Mouse (Mus musculus) leukemia stem cell, adult 10-12 weeks (primary cell): Measurements from ENCODE around the gene Olfr1457. TPM values are rescaled to one million over a fixed set of nuclear protein-coding genes. Genes with fewer than 3 reads are reported as not detected.

Source experiments
- polyA plus RNA-seq: library from polyadenylated mRNA; stranded (reverse); fragments of >175 nt; gene quantifications from 2 replicates; pipeline ENCODE4 v1.2.3, GENCODE M21; 2012; ENCODE audit warnings: low replicate concordance

Olfr1457 gene
- not detected in 2 replicates for polyA plus RNA-seq

DNA sequence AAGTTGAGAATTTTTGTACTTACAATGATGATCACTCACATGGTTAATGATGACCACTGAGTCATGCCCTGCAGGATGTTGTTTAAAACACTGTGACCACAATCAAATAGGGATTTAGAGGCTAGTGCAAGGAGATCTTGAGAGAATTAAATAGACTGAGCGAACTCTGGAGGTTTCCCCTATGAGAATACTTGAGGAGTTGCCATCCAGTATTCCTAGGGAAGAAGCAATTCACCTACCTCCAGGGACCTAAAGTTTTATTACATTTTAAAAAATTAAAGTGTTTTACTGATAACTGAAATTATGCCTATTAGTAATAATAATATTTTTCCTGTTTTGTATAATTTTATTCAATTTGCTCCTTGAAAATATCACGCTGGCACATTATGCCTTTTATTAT lies at the start of gene Olfr1457:
Gene Olfr1457 (minus strand): TSS at position 101 of the 400 bp plus-strand sequence.

DNA sequence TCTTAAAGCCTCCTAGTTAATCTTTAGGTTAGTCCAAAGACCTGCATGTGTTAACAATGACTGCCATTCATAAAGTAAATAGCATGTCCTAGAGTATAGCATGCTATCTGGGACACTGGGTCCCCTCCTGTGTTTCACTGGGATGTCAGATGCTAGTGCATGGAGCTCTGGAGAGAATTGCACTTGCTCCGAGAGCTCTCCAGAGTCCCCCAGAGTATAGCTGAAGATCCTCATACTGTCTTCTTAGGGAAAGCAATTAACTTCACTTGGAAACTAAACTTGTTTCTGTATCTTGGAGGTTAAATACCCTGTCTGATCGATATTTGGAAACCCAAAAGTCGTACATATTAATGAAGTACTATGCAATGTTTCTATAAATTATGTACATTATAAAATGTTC lies 9.0 kb upstream of the Olfr1457 start, which contains the start of gene Olfr1458:
Gene Olfr1458 (minus strand): TSS at position 101 of the 400 bp plus-strand sequence.

DNA sequence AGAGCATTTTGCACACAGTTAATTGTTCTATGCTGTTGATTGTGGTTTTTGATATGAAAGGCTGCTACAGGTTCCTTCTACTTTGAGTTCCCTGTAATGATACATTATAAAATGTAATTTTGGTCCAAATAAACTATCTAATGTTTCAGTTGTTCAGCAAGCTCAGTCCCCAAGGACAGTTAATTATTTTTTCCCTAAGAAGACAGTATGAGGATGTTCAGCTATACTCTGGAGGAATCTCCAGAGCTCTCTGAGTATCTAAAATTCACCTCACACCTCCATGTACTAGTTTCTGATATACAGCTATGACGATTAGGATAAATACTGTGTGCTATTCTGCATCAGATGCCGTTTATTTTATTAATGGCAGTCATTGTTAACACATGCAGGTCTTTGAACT lies 37.4 kb downstream of the Olfr1457 start, which contains the start of gene Olfr1454:
Gene Olfr1454 (plus strand): TSS at position 301 of the 400 bp plus-strand sequence.

Other genes starting within 250 kb of the Olfr1457 start
- gene Olfr1444, start 240.6 kb downstream of the Olfr1457 start, polyA plus RNA-seq: not detected in 2 replicates
- 0.18 TPM in 1 of 2 replicates, not detected in the other for gene Olfr1445, start 214.0 kb downstream of the Olfr1457 start, polyA plus RNA-seq
- 0.09 TPM in 1 of 2 replicates, not detected in the other for gene Olfr1446, start 204.4 kb downstream of the Olfr1457 start, polyA plus RNA-seq
- gene Olfr1447, start 194.1 kb downstream of the Olfr1457 start, polyA plus RNA-seq: not detected in 2 replicates
- not detected in 2 replicates for gene Olfr1448, start 173.5 kb downstream of the Olfr1457 start, polyA plus RNA-seq
- gene Olfr1449, start 167.1 kb downstream of the Olfr1457 start, polyA plus RNA-seq: not detected in 2 replicates
- not detected in 2 replicates for gene Olfr1450, start 147.6 kb downstream of the Olfr1457 start, polyA plus RNA-seq
- not detected in 2 replicates for gene Olfr1451, start 102.9 kb downstream of the Olfr1457 start, polyA plus RNA-seq
- gene Olfr1453, start 69.6 kb downstream of the Olfr1457 start, polyA plus RNA-seq: not detected in 2 replicates
- not detected in 2 replicates for gene Olfr1454, start 37.3 kb downstream of the Olfr1457 start, polyA plus RNA-seq
- not detected in 2 replicates for gene Olfr1458, start 8.9 kb upstream of the Olfr1457 start, polyA plus RNA-seq
- gene Olfr1459, start 51.7 kb upstream of the Olfr1457 start, polyA plus RNA-seq: not detected in 2 replicates
- gene Olfr1461, start 65.1 kb upstream of the Olfr1457 start, polyA plus RNA-seq: not detected in 2 replicates
- gene Olfr1462, start 87.8 kb upstream of the Olfr1457 start, polyA plus RNA-seq: not detected in 2 replicates
- gene Olfr1463, start 133.4 kb upstream of the Olfr1457 start, polyA plus RNA-seq: not detected in 2 replicates
- gene Olfr1465, start 217.7 kb upstream of the Olfr1457 start, polyA plus RNA-seq: not detected in 2 replicates
- gene Olfr1466, start 241.0 kb upstream of the Olfr1457 start, polyA plus RNA-seq: not detected in 2 replicates